Mouse (Mus musculus): ENCODE results near the gene Ammecr1. TPM values are rescaled to one million over a fixed set of nuclear protein-coding genes. Genes with fewer than 3 reads are reported as not detected.

Gene Ammecr1
- polyA plus RNA-seq, 1 experiment from 2014 or later = 8.7 TPM

DNA sequence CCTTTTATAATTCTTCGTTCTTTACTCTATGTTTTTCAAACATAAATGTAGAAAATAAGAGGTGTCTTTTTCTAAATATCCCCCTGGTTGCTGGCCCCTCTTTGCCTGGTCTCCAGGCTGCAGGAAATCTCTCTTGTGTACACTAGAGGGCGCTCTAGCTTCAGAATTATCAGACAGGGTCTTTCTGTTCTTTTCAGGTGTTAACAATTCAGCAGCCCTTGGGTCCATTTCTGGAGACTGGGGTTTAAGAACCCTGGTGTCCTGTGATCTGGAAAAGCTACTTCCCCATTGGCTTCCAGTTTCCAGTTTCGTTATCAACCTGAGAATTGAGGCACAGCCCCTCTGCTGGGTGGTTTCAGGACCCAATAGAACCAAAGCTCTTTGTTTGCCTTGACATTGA, 144.7 kb downstream of the Ammecr1 start:
- ATAC-seq (ENCODE audit: low FRiP score, low read depth) = no peak
- H3K27me3 ChIP-seq (replicated peaks) = no peaks in the 10 kb centered on the region
- no peaks in the 10 kb centered on the region for H3K36me3 ChIP-seq
- 38% methylated on average over 3 of the region's 3 CpGs for WGBS
- no peak overlapping the region for H3K27ac ChIP-seq
- H3K9ac ChIP-seq = no peak overlapping the region
- no peaks in the 10 kb centered on the region for H3K9me3 ChIP-seq
- no peak overlapping the region for H3K4me2 ChIP-seq (replicated peaks)
- H3K4me3 ChIP-seq = no peak overlapping the region
- no peaks in the 10 kb centered on the region for H3K4me1 ChIP-seq

DNA sequence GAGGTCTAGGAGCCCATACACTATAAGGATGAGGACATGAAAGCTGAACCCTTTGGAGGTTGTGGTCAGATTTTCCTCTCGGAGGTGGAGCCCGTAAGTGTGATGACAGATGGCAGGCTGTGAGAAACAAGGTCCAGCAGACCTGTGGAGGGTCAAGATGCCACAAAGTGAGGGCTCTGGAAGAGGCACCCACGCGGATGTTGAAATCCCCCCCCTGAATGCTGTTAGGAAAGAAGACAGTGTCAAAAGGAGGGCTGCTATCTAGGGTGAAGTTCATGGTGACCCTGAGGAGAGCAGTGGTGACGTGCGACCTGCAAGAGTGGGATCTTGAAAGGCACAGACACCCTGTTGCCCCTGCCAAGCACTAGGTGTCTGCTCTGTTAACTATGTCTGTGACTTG, 145.3 kb downstream of the Ammecr1 start:
- Histone ChIP-seq H3K9ac (no peak overlapping the region), H3K27me3 (replicated peaks) (no peaks in the 10 kb centered on the region), H3K4me2 (replicated peaks) (no peak overlapping the region), H3K9me3 (no peaks in the 10 kb centered on the region), H3K4me3 (no peak overlapping the region), H3K4me1 (no peaks in the 10 kb centered on the region), H3K27ac (no peak overlapping the region), H3K36me3 (no peaks in the 10 kb centered on the region)
- WGBS = 84% methylated on average over 6 of the region's 6 CpGs
- ATAC-seq (ENCODE audit: low FRiP score, low read depth) = no peak

DNA sequence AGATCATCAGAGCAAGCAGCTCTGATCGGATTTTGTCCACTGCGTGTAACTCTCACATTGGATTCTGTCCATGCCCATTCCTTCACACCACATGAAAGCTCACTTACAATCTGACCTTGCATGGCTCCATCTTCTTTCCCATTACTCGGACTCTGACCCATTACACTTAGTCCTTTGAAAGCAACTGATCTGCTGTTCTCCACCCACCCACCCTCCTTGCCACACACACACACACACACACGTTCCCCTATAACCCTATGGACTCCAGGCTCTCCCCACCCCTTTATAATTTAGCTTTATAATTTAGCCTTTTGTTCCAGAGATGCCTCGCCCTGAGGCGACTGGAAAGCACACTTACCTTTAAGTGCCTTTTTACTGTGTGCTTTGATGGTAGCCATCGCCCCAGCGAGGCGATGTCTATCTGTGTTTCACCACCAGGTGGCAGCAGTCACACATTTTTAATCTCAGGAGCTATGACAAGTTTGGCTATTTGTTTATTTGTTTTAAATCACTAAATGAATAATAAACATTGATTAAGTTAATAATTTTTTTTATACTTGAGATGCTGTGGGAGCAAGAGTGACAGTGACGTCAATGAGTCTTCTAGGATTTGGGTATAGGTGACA, 148.4 kb downstream of the Ammecr1 start:
- no peaks in the 10 kb centered on the region for H3K27me3 ChIP-seq (replicated peaks)
- 40% methylated on average over 10 of the region's 10 CpGs for WGBS
- peak; percentile 17; the same call in 1 of the 2 replicates for ATAC-seq (ENCODE audit: low FRiP score, low read depth)

DNA sequence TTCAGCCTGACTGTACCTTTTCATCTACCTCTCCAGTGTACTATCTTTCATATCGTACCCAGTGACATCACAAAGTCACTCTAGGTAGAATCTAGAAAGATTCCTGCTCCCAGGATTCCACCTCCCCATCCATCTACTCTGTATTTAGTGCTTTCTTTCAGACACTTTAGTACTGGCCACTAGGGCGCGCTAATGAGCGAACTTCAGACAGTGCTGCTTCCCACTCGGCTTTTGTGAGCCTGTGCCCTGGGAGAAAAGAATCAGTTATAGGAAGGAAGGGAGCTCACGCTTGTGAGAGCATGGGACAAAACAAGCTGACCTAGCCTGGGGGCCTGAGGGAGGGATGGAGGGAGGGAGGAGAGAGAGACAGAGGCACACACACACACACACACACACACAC, 153.4 kb downstream of the Ammecr1 start:
- H3K4me1 ChIP-seq = no peaks in the 10 kb centered on the region
- H3K36me3 ChIP-seq = no peaks in the 10 kb centered on the region
- no peak for ATAC-seq (ENCODE audit: low FRiP score, low read depth)
- H3K4me2 ChIP-seq (replicated peaks) = no peak overlapping the region
- no peak overlapping the region for H3K4me3 ChIP-seq
- WGBS = 16% methylated on average over 6 of the region's 6 CpGs
- H3K27ac ChIP-seq = no peak overlapping the region
- no peaks in the 10 kb centered on the region for H3K9me3 ChIP-seq
- H3K27me3 ChIP-seq (replicated peaks) = no peaks in the 10 kb centered on the region
- H3K9ac ChIP-seq = no peak overlapping the region

More for the DNA sequence above, 148.4 kb downstream of the Ammecr1 start:
- Histone ChIP-seq H3K27ac (no peak overlapping the region), H3K4me1 (no peaks in the 10 kb centered on the region), H3K9me3 (no peaks in the 10 kb centered on the region), H3K36me3 (no peaks in the 10 kb centered on the region), H3K4me3 (no peak overlapping the region), H3K9ac (no peak overlapping the region), H3K4me2 (replicated peaks) (no peak overlapping the region)

DNA sequence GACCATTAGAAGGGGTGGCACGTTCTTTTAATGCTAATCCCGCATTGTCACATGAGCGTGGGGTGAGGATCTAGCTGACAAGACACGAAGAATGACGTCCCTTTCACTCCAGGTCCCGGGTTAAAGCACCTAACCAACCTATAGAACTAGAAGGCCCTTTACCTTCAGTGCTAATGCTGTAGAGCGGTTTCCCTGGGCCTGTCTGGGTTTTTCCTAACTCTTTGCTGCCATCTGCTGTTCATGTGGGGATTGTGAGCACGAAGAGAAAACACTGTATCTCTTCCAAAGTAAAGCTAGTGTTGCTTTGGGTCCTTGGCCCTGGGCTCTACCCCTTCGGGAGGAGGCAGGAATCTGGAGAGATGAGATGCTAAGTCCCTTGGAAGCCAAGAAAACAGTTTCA, 158.1 kb downstream of the Ammecr1 start:
- WGBS = 47% methylated on average over 9 of the region's 9 CpGs
- no peaks in the 10 kb centered on the region for H3K9me3 ChIP-seq
- H3K4me2 ChIP-seq (replicated peaks) = no peak overlapping the region
- no peak overlapping the region for H3K4me3 ChIP-seq
- ATAC-seq (ENCODE audit: low FRiP score, low read depth) = 0 out of 2 replicates have a peak, but pooled peaks have one; percentile 21
- no peak overlapping the region for H3K9ac ChIP-seq
- no peak overlapping the region for H3K27ac ChIP-seq
- no peaks in the 10 kb centered on the region for H3K27me3 ChIP-seq (replicated peaks)
- H3K4me1 ChIP-seq = no peaks in the 10 kb centered on the region
- no peaks in the 10 kb centered on the region for H3K36me3 ChIP-seq

DNA sequence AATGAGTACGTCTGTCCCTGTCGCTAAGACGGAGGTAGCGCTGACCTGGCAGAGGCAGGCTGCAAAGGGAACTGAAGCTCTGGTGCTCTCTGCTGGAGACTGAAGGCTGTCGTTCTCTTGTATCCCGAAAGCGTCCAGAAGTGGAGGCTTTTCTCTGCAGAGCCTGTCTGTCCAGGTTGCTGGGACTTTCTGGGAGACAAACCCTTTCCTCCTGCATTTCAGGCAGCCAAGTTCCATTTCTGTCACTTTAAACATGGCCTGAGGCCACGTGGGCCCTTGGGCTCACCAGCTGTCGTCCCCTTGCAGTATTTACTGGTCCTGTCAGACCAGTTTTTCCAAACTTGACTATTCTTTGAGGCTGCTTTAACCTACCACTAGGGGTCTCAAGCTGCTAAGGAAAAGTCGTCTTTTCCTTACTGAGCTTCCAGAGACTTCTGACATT, 159.9 kb downstream of the Ammecr1 start:
- ATAC-seq (ENCODE audit: low FRiP score, low read depth) = no peak; the same call in 1 of the 2 replicates
- H3K4me3 ChIP-seq = no peak overlapping the region
- H3K27ac ChIP-seq = no peak overlapping the region
- no peak overlapping the region for H3K9ac ChIP-seq
- H3K4me1 ChIP-seq = no peaks in the 10 kb centered on the region
- 49% methylated on average over 10 of the region's 10 CpGs for WGBS
- no peaks in the 10 kb centered on the region for H3K36me3 ChIP-seq
- H3K9me3 ChIP-seq = no peaks in the 10 kb centered on the region
- H3K27me3 ChIP-seq (replicated peaks) = no peaks in the 10 kb centered on the region
- no peak overlapping the region for H3K4me2 ChIP-seq (replicated peaks)

DNA sequence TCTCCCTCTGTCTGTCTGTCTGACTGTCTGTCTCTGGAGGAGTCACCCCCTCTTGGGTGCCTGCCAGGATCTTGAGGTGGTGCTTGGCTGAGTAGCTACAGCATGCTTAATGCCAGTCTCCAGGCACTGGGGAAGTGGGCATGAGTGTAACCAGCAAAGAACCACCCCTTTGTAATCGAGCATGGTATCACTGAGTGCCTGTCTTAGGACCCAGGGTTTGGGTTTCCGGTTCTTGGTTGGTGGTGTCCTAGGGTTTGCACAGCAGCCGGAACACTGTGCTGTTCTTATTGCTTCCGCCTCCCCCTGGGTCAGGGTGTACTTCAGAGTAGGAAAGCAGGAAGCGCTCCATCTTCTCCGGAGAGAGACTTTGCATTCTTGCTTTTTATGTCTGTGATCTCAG, 160.4 kb downstream of the Ammecr1 start:
- H3K4me1 ChIP-seq = no peaks in the 10 kb centered on the region
- H3K27ac ChIP-seq = no peak overlapping the region
- H3K9me3 ChIP-seq = no peaks in the 10 kb centered on the region
- no peaks in the 10 kb centered on the region for H3K36me3 ChIP-seq
- H3K9ac ChIP-seq = no peak overlapping the region
- no peak overlapping the region for H3K4me3 ChIP-seq
- WGBS = 73% methylated on average over 6 of the region's 6 CpGs
- ATAC-seq (ENCODE audit: low FRiP score, low read depth) = no peak
- no peak overlapping the region for H3K4me2 ChIP-seq (replicated peaks)
- no peaks in the 10 kb centered on the region for H3K27me3 ChIP-seq (replicated peaks)

DNA sequence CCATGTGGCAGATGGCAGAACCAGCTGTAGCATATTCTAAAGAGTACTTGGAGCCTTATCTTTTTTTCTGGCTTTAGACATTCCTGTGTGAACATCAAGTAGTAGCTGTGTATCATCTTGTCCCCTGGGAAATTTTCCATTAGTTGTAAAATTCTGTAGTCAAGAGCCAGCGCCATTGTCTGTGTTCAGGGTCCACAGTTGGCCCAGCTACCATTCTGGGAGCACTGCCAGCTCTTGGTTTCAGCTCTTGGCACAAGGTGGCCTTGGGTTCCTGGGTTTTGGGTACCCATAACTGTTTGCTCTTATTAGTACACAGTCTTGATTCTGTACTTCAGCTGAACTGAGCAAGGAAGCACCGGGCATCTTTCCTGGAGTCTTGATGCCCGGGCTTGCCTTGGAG, 161.9 kb downstream of the Ammecr1 start:
- H3K4me2 ChIP-seq (replicated peaks) = no peak overlapping the region
- 90% methylated on average over 3 of the region's 3 CpGs for WGBS

More for the DNA sequence above, 161.9 kb downstream of the Ammecr1 start:
- H3K27me3 ChIP-seq (replicated peaks) = no peaks in the 10 kb centered on the region
- ATAC-seq (ENCODE audit: low FRiP score, low read depth) = no peak
- no peak overlapping the region for H3K27ac ChIP-seq
- H3K36me3 ChIP-seq = no peaks in the 10 kb centered on the region
- no peaks in the 10 kb centered on the region for H3K4me1 ChIP-seq
- no peak overlapping the region for H3K9ac ChIP-seq
- no peaks in the 10 kb centered on the region for H3K9me3 ChIP-seq
- no peak overlapping the region for H3K4me3 ChIP-seq

Small RNA genes lying within 50 kb of the gene (microRNA-seq; reads per million reads assigned to microRNA genes)
- gene Gm44351 = not detected

Other genes with a start within 250 kb of the Ammecr1 start
- 0.15 and 0.22 TPM in 2 replicates for gene Rtl9, start 132.9 kb upstream of the Ammecr1 start, polyA plus RNA-seq (2016; fragmentation: Nextera tagmentation; extraction: Ambion mirVana)

Measured in neural tube, embryonic 12.5 days (tissue).